14 mouse cellular contexts compared by ENCODE assay signal in the genomic region with DNA sequence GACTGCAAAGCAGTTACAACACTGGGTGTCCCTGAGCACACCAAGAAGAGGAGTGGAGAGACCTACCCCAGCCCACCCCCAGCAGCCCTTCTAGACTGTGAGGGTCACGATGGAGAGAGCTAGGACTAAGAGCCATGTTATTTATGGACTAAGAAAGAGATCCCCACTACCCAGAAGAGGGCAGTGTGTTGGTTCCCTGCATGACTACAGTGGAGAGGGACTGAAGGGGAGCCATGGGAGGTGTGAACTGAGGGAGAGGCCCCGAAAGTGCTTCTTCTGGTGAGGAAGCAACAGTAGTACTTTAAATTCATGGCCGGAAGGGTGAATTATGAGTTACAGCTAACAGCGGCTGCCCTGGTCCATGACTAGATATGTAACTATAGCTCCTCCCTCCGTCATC. TPM values are rescaled to one million over a fixed set of nuclear protein-coding genes. Genes with fewer than 3 reads are reported as not detected.
DNase-seq lines count a peak whose midpoint lies in the region; ATAC-seq lines count a peak whose summit lies in the region.
"Had no signal": no experiment of that assay in that cellular context is flagged by ENCODE, and none has a peak within 500 bp of the region (broad histone marks: within the 10 kb centered on the region; RNA-seq: fewer than 3 reads in every experiment).

No protein-coding gene starts in this region.

- H3K4me2 ChIP-seq in liver, embryonic 13.5 days, result peak overlapping the region; percentile 44
- 0 out of 2 replicates have a peak overlapping the region, but pooled peaks have one; percentile 26 for H3K4me2 ChIP-seq in embryonic facial prominence, embryonic 13.5 days
- peak overlapping the region; percentile 37 for H3K4me2 ChIP-seq in neural tube, embryonic 15.5 days
- no peak overlapping the region for H3K4me2 ChIP-seq in forebrain, embryonic 15.5 days (replicated peaks)

- no peak for ATAC-seq in liver, embryonic 13.5 days (ENCODE audit: low read depth)
- no peak for ATAC-seq in embryonic facial prominence, embryonic 13.5 days (ENCODE audit: insufficient number of reproducible peaks, insufficient read depth, low FRiP score, low TSS enrichment, low read depth)
- ATAC-seq in neural tube, embryonic 15.5 days (ENCODE audit: low FRiP score), result no peak
- no peak for ATAC-seq in forebrain, embryonic 15.5 days (replicated peaks)
- ATAC-seq in inflammation-experienced regulatory T-cells, adult 6 months, result no peak

- H3K4me1 ChIP-seq in liver, embryonic 13.5 days (replicated peaks), result peaks cover 84% of the 10 kb centered on the region
- peaks cover 75% of the 10 kb centered on the region for H3K4me1 ChIP-seq in embryonic facial prominence, embryonic 13.5 days
- H3K4me1 ChIP-seq in neural tube, embryonic 15.5 days, result peaks cover 72% of the 10 kb centered on the region
- peaks cover 63% of the 10 kb centered on the region for H3K4me1 ChIP-seq in forebrain, embryonic 15.5 days

- no peaks in the 10 kb centered on the region for H3K27me3 ChIP-seq in liver, embryonic 13.5 days
- no peaks in the 10 kb centered on the region for H3K27me3 ChIP-seq in embryonic facial prominence, embryonic 13.5 days
- H3K27me3 ChIP-seq in neural tube, embryonic 15.5 days (replicated peaks), result no peaks in the 10 kb centered on the region
- no peaks in the 10 kb centered on the region for H3K27me3 ChIP-seq in forebrain, embryonic 15.5 days

- no peak overlapping the region for H3K4me3 ChIP-seq in liver, embryonic 13.5 days (replicated peaks)
- H3K4me3 ChIP-seq in embryonic facial prominence, embryonic 13.5 days, result no peak overlapping the region
- peak overlapping the region; percentile 1; the same call in 1 of the 2 replicates for H3K4me3 ChIP-seq in neural tube, embryonic 15.5 days (replicated peaks)
- H3K4me3 ChIP-seq in forebrain, embryonic 15.5 days, result no peak overlapping the region
- H3K4me3 ChIP-seq: erythroblast, embryonic 14.5 days; heart, embryonic 10.5 days had no signal

- no peak overlapping the region for H3K9ac ChIP-seq in liver, embryonic 13.5 days
- H3K9ac ChIP-seq in embryonic facial prominence, embryonic 13.5 days, result no peak overlapping the region
- no peak overlapping the region for H3K9ac ChIP-seq in neural tube, embryonic 15.5 days (replicated peaks)
- no peak overlapping the region for H3K9ac ChIP-seq in forebrain, embryonic 15.5 days (replicated peaks)

- H3K36me3 ChIP-seq in liver, embryonic 13.5 days, result peaks cover under 1% of the 10 kb centered on the region; the same call in 1 of the 2 replicates
- H3K36me3 ChIP-seq in embryonic facial prominence, embryonic 13.5 days, result no peaks in the 10 kb centered on the region
- H3K36me3 ChIP-seq in neural tube, embryonic 15.5 days, result no peaks in the 10 kb centered on the region
- H3K36me3 ChIP-seq in forebrain, embryonic 15.5 days, result no peaks in the 10 kb centered on the region
- H3K36me3 ChIP-seq: heart, embryonic 10.5 days had no signal

- 68% methylated on average over 5 of the region's 5 CpGs for WGBS in liver, embryonic 13.5 days (ENCODE audit: insufficient replicate concordance)
- WGBS in embryonic facial prominence, embryonic 13.5 days, result 81% methylated on average over 5 of the region's 5 CpGs
- WGBS in neural tube, embryonic 15.5 days, result 67% methylated on average over 5 of the region's 5 CpGs
- WGBS in forebrain, embryonic 15.5 days, result 85% methylated on average over 5 of the region's 5 CpGs

- no peak overlapping the region for H3K27ac ChIP-seq in liver, embryonic 13.5 days
- no peak overlapping the region for H3K27ac ChIP-seq in embryonic facial prominence, embryonic 13.5 days
- no peak overlapping the region for H3K27ac ChIP-seq in neural tube, embryonic 15.5 days (replicated peaks)
- no peak overlapping the region for H3K27ac ChIP-seq in forebrain, embryonic 15.5 days (replicated peaks)
- H3K27ac ChIP-seq: heart, embryonic 10.5 days had no signal

- no peaks in the 10 kb centered on the region for H3K9me3 ChIP-seq in liver, embryonic 13.5 days (replicated peaks)
- H3K9me3 ChIP-seq in embryonic facial prominence, embryonic 13.5 days, result no peaks in the 10 kb centered on the region
- no peaks in the 10 kb centered on the region for H3K9me3 ChIP-seq in neural tube, embryonic 15.5 days (replicated peaks)
- H3K9me3 ChIP-seq in forebrain, embryonic 15.5 days, result no peaks in the 10 kb centered on the region
- H3K9me3 ChIP-seq: heart, embryonic 10.5 days had no signal

- intact Hi-C loops in heart, postnatal 25 days (cut with DNase I), result loop anchor here (10.0 kb wide), 1 partner anchor 562 kb away; no protein-coding TSS in a partner anchor

- DNase-seq in heart, adult 11 months, result peak; percentile 89
- no peak for DNase-seq in heart, postnatal 25 days (ENCODE audit: low spot score)
- no peak for DNase-seq in liver, embryonic 13.5 days
- no peak for DNase-seq in liver
- DNase-seq: B cell, adult 2 months; cerebellum, postnatal 25 days; left cerebral cortex, postnatal 4 days; thymus, postnatal 25 days had no signal

RNA-seq across cellular contexts. Expression of a gene that starts 4.9 kb away (rescaled TPM):
- 100 to 1,000 TPM in 1 of 2 experiments, 10 to 100 TPM in 1; 93.6 to 111 TPM for total RNA-seq in heart, postnatal 25 days (2021)
- polyA plus RNA-seq in liver, embryonic 13.5 days (2015; fragmentation: Nextera tagmentation; extraction: Ambion mirVana), result 18.0 and 20.7 TPM in 2 replicates
- polyA plus RNA-seq in embryonic facial prominence, embryonic 13.5 days (2015; fragmentation: Nextera tagmentation; extraction: Ambion mirVana), result 38.8 and 45.0 TPM in 2 replicates
- 63.0 and 65.5 TPM in 2 replicates for polyA plus RNA-seq in neural tube, embryonic 15.5 days (2015; fragmentation: Nextera tagmentation; extraction: Ambion mirVana)
- 39.3 and 40.3 TPM in 2 replicates for polyA plus RNA-seq in forebrain, embryonic 15.5 days (2015; fragmentation: Nextera tagmentation; extraction: Ambion mirVana)
- polyA plus RNA-seq in inflammation-experienced regulatory T-cells, adult 6 months (2017; shearing (Covaris generic)), result 10 to 100 TPM; 78.0 to 94.8 (median 90.1) TPM
